Mouse (Mus musculus): ENCODE measurements around the gene Tor4a.

DNA sequence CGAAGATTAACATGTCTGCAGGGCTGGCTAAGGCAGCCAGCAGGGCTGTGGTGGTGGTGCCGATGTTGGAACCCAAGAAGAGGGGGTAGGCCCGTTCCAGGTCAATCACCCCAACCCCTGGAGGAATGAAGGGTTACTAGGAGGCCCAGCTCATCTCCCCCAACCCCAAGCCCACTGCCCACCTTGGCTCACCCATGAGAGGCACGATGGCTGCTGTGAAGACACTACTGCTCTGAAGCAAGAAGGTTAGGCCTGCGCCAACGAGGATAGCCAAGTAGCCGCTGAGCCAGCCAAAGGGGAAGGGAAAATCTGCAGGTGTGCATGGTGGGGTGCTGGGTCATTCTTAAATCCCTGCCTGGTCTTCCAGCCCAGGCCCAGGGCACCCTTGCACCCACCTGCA, 33.9 kb upstream of the Tor4a start:
- no peak for TF ChIP-seq CTCF (IDR thresholded peaks at IDR 0.05; ENCODE audit: borderline replicate concordance, control insufficient read depth, extremely low read depth, insufficient read depth, low read length, poor library complexity)
- TF ChIP-seq POLR2A (IDR thresholded peaks at IDR 0.05; ENCODE audit: control insufficient read depth, extremely low read depth, insufficient read depth, low read length, poor library complexity), result no peak
